Mouse (Mus musculus): ENCODE data around the gene Cyp17a1.

DNA sequence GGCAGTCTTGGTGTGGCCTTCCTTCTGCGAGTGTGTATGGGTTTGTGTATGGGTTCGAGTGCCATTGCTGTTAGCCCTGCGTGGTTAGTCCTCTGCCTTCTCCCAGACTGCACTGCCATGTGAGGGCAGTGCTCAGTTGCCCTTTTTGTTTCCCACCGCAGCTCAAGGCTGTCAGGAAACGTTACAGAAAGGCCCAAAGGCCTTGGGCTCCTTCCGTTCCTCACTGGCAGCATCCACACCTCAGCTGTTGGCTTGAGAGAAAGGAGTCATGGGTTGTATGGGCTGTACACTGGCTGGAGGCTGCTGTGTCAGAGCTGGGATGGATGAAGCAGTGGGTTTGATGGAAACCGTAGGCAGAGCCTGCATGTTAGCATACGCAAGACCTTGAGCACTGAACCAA is 32.2 kb downstream of the Cyp17a1 start:
- TF ChIP-seq POLR2A (IDR thresholded peaks at IDR 0.05; ENCODE audit: borderline replicate concordance, extremely low read depth, low read depth, low read length) (no peak), CTCF (IDR thresholded peaks at IDR 0.05; ENCODE audit: insufficient read depth, low read length) (no peak)
